Mouse (Mus musculus): Measurements from ENCODE around the gene Skiv2l. TPM values are rescaled to one million over a fixed set of nuclear protein-coding genes. Genes with fewer than 3 reads are reported as not detected.

Gene Skiv2l
- total and polyA plus RNA-seq, 3 experiments: 22.0 to 50.5 (median 35.2) TPM

DNA sequence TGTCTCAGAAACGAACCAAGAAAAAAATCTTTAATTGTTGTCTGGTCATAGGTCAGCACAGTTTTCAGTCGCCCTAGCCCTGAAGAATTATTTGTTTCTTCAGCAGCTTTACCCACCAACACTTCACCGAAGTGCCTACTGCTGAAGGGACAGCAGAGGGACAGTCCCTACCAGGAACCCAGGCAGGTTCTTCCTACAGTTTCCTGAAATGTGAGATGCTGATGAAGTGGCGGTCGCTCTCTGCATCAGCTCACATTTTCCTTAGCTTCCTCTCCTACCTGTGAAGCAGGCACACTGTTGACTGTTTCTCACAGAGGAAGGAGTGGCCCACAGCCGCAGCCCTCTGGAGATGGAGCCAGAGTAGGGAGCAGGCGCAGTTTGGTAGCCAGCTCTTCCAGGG, 16.0 kb upstream of the Skiv2l start (continued):
- TF ChIP-seq USF2 (conservative IDR thresholded peaks at IDR 0.05; ENCODE audit: low read depth, low read length): no peak

- H3K27me3 ChIP-seq (replicated peaks): no peaks in the 10 kb centered on the region
- no peak within 1 kb of the TSS for H3K4me3 ChIP-seq (replicated peaks in 1 of 3; ENCODE audit: low read depth in 2 of 3, low read length in 2 of 3, poor library complexity in 1 of 3)
- H3K27ac ChIP-seq (ENCODE audit: insufficient read depth, low read depth): no peak within 1 kb of the TSS
- DNase-seq (ENCODE audit: extremely low read depth): no peak
- peaks cover 5 to 46% of the 10 kb centered on the region in 2 experiments; a peak in 3 of 4 replicates for H3K4me1 ChIP-seq (ENCODE audit: control insufficient read depth in 1 of 2, insufficient read depth in 2 of 2)
- no peak within 1 kb of the TSS for H3K9ac ChIP-seq (ENCODE audit: insufficient read depth, low read depth)
- TF ChIP-seq ZNF384 (IDR thresholded peaks at IDR 0.05; ENCODE audit: low read depth, low read length): no peak
- no peak for TF ChIP-seq USF2 (conservative IDR thresholded peaks at IDR 0.05; ENCODE audit: low read depth, low read length)
- no peak for TF ChIP-seq TBP (conservative IDR thresholded peaks at IDR 0.05; ENCODE audit: low read depth, low read length)
- TF ChIP-seq IRF4 (IDR thresholded peaks at IDR 0.05; ENCODE audit: low read depth, low read length): no peak
- no peak for TF ChIP-seq KAT2A (IDR thresholded peaks at IDR 0.05; ENCODE audit: insufficient replicate concordance, low read length)
- TF ChIP-seq GABPA (IDR thresholded peaks at IDR 0.05; ENCODE audit: insufficient replicate concordance, low read depth, low read length): no peak
- TF ChIP-seq BHLHE40 (IDR thresholded peaks at IDR 0.05; ENCODE audit: low read depth, low read length): no peak
- TF ChIP-seq ZKSCAN1 (IDR thresholded peaks at IDR 0.05; ENCODE audit: borderline replicate concordance, low read depth, low read length): no peak
- no peak for TF ChIP-seq POLR2AphosphoS2 (IDR thresholded peaks at IDR 0.05; ENCODE audit: low read depth, low read length)
- no peak for TF ChIP-seq MAFK (IDR thresholded peaks at IDR 0.05; ENCODE audit: insufficient replicate concordance, low read length)
- dilution Hi-C loops (cut with MboI; ENCODE audit: extremely low pct_ligation_motif_present, extremely low pct_unique_long_range_greater_than_20kb, low sequenced_read_pairs) (no loop called here), in situ Hi-C loops (cut with MboI; ENCODE audit: low pct_ligation_motif_present, low pct_unique_long_range_greater_than_20kb, low sequenced_read_pairs) (no loop called here)
- peaks cover under 1 to 25% of the 10 kb centered on the region in 2 experiments for H3K36me3 ChIP-seq (replicated peaks in 1 of 2; ENCODE audit: control insufficient read depth in 1 of 2, insufficient read depth in 1 of 2, low read length in 1 of 2)
- H3K4me2 ChIP-seq (ENCODE audit: insufficient read depth, low read depth, poor library complexity, severe bottlenecking): no peak within 1 kb of the TSS
- H3K9me3 ChIP-seq (replicated peaks; ENCODE audit: low read length): no peaks in the 10 kb centered on the region
- no peaks in the 10 kb centered on the region for H3K79me2 ChIP-seq (replicated peaks; ENCODE audit: control insufficient read depth, extremely low read depth, insufficient read depth, poor library complexity, severe bottlenecking)
Observed at GRCm38 (mm10) chr17:34862416-34863081, 12.5 kb upstream of the Skiv2l start, which contains the start of gene Cfb. Gene Cfb (minus strand): TSS chr17:34862518.

GRCm38 (mm10) chr17:34861704-34862415, 11.8 kb upstream of the Skiv2l start:
- in situ Hi-C loops (cut with MboI; ENCODE audit: low pct_ligation_motif_present, low pct_unique_long_range_greater_than_20kb, low sequenced_read_pairs) (no loop called here), dilution Hi-C loops (cut with MboI; ENCODE audit: extremely low pct_ligation_motif_present, extremely low pct_unique_long_range_greater_than_20kb, low sequenced_read_pairs) (no loop called here)
- DNase-seq (ENCODE audit: extremely low read depth): no peak
- Histone ChIP-seq H3K4me2 (ENCODE audit: insufficient read depth, low read depth, poor library complexity, severe bottlenecking) (no peak overlapping the region), H3K27me3 (replicated peaks) (no peaks in the 10 kb centered on the region), H3K4me3 (replicated peaks in 1 of 3; ENCODE audit: low read depth in 2 of 3, low read length in 2 of 3, poor library complexity in 1 of 3) (no peak overlapping the region), H3K27ac (ENCODE audit: insufficient read depth, low read depth) (no peak overlapping the region), H3K79me2 (replicated peaks; ENCODE audit: control insufficient read depth, extremely low read depth, insufficient read depth, poor library complexity, severe bottlenecking) (no peaks in the 10 kb centered on the region), H3K9me3 (replicated peaks; ENCODE audit: low read length) (no peaks in the 10 kb centered on the region), H3K4me1 (ENCODE audit: control insufficient read depth in 1 of 2, insufficient read depth in 2 of 2) (peaks cover 5 to 46% of the 10 kb centered on the region in 2 experiments; a peak in 3 of 4 replicates), H3K36me3 (replicated peaks in 1 of 2; ENCODE audit: control insufficient read depth in 1 of 2, insufficient read depth in 1 of 2, low read length in 1 of 2) (peaks cover 7 to 32% of the 10 kb centered on the region in 2 experiments), H3K9ac (ENCODE audit: insufficient read depth, low read depth) (no peak overlapping the region)
- TF ChIP-seq USF2 (conservative IDR thresholded peaks at IDR 0.05; ENCODE audit: low read depth, low read length) (no peak), CHD2 (IDR thresholded peaks at IDR 0.05; ENCODE audit: low read length) (no peak), PAX5 (IDR thresholded peaks at IDR 0.05; ENCODE audit: low read length) (no peak), JUN (IDR thresholded peaks at IDR 0.05; ENCODE audit: insufficient read depth, low read depth, low read length) (no peak), EP300 (IDR thresholded peaks at IDR 0.05; ENCODE audit: low read length) (no peak), IRF4 (IDR thresholded peaks at IDR 0.05; ENCODE audit: low read depth, low read length) (no peak), BHLHE40 (IDR thresholded peaks at IDR 0.05; ENCODE audit: low read depth, low read length) (no peak), SIN3A (IDR thresholded peaks at IDR 0.05; ENCODE audit: low read length) (no peak), MEF2A (IDR thresholded peaks at IDR 0.05; ENCODE audit: borderline replicate concordance, low read depth, low read length) (no peak), RCOR1 (conservative IDR thresholded peaks at IDR 0.05; ENCODE audit: low read depth, low read length) (no peak), ETS1 (conservative IDR thresholded peaks at IDR 0.05; ENCODE audit: low read depth, low read length) (no peak), SMC3 (IDR thresholded peaks at IDR 0.05; ENCODE audit: low read depth, low read length) (no peak), KAT2A (IDR thresholded peaks at IDR 0.05; ENCODE audit: insufficient replicate concordance, low read length) (no peak), CHD1 (IDR thresholded peaks at IDR 0.05; ENCODE audit: low read depth, low read length) (no peak), E2F4 (IDR thresholded peaks at IDR 0.05; ENCODE audit: insufficient replicate concordance, low read depth, low read length) (no peak), MAX (IDR thresholded peaks at IDR 0.05; ENCODE audit: low read length) (no peak)
